Mouse (Mus musculus) hindbrain, embryonic 16.5 days (tissue): ENCODE results near the gene Ugt8a. TPM values are rescaled to one million over a fixed set of nuclear protein-coding genes. Genes with fewer than 3 reads are reported as not detected.

ENCODE experiments used
- ATAC-seq: fragments of 200-750 bp; cut with Nextera tagmentation; 2 replicates; pipeline ENCODE4 v1.8.0; 2017; ENCODE audit warnings: moderate TSS enrichment, moderate library complexity
- H3K27ac ChIP-seq: fragments of 300-500 bp; sonication (generic); 2 replicates; pipeline ENCODE4 v1.5.1; 2014; ENCODE audit warnings: low read depth, mild to moderate bottlenecking, control low read depth, low read length, moderate library complexity
- H3K27me3 ChIP-seq: fragments of 300-500 bp; sonication (generic); replicated peaks from 2 replicates; pipeline ENCODE4 v1.6.1; 2014; ENCODE audit warnings: low read length; ENCODE audit not compliant: control insufficient read depth, insufficient read depth
- H3K36me3 ChIP-seq: fragments of 300-500 bp; sonication (generic); 2 replicates; pipeline ENCODE4 v1.6.1; 2014; ENCODE audit warnings: mild to moderate bottlenecking, low read length, moderate library complexity, mixed read lengths; ENCODE audit not compliant: control insufficient read depth, insufficient read depth
- H3K4me1 ChIP-seq: fragments of 300-500 bp; sonication (generic); 2 replicates; pipeline ENCODE4 v1.6.1; 2014; ENCODE audit warnings: low read depth, low read length; ENCODE audit not compliant: control insufficient read depth, insufficient read depth
- H3K4me2 ChIP-seq: fragments of 300-500 bp; sonication (generic); 2 replicates; pipeline ENCODE4 v1.6.1; 2014; ENCODE audit warnings: mild to moderate bottlenecking, low read length, control low read depth, moderate library complexity
- H3K4me3 ChIP-seq: fragments of 300-500 bp; sonication (generic); 2 replicates; pipeline ENCODE4 v1.5.1; 2014; ENCODE audit warnings: mild to moderate bottlenecking, low read length, control low read depth, moderate library complexity
- H3K9ac ChIP-seq: fragments of 300-500 bp; sonication (generic); 2 replicates; pipeline ENCODE4 v1.6.1; 2014; ENCODE audit warnings: low read depth, mild to moderate bottlenecking, control low read depth, low read length, moderate library complexity
- H3K9me3 ChIP-seq: fragments of 300-500 bp; sonication (generic); 2 replicates; pipeline ENCODE4 v1.6.1; 2014; ENCODE audit warnings: mild to moderate bottlenecking, low read length, moderate library complexity; ENCODE audit not compliant: control insufficient read depth
- WGBS: fragments of 180-500 bp; shearing (Covaris S2); extraction: QIAGEN DNeasy Blood & Tissue Kit; methylation state at CpG from one replicate; pipeline ENCODE4 v1.1.7; 2014; 5-methylcytosine and 5-hydroxymethylcytosine counted together
- polyA plus RNA-seq: library from polyadenylated mRNA; unstranded; fragments of >200 nt; fragmentation: Nextera tagmentation; extraction: Ambion mirVana; gene quantifications from 2 replicates; pipeline ENCODE4 v1.2.1, GENCODE M21; 2015

Gene Ugt8a
- polyA plus RNA-seq, 1 experiment from 2014 or later, result 3.3 TPM

DNA sequence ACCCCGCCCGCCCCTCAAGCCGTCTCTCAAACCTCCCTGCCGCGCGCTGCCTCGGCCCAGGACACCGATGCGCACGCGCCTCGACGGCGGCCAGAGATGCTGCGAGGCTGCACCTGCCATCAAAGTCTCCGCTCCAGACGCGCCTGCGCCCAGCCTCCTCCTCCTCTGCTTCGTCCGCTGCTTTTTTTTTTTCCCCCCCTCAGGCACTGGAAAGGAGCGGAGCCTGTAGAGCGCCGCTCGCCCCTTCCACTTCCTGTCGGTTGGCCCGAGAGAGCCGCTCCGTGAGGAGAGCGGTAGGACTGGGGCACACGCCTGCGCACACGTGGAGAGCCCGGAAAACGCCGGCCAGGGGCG lies 314 bp upstream of the Ugt8a start:
- no peak overlapping the region; the same call in 1 of the 2 replicates for H3K27ac ChIP-seq
- no peaks in the 10 kb centered on the region for H3K9me3 ChIP-seq
- H3K36me3 ChIP-seq, result no peaks in the 10 kb centered on the region
- ATAC-seq, result peak; percentile 89
- WGBS, result 2% methylated on average over 18 of the region's 37 CpGs
- peaks cover 5% of the 10 kb centered on the region for H3K4me1 ChIP-seq
- H3K4me3 ChIP-seq, result peak overlapping the region; percentile 82
- H3K4me2 ChIP-seq, result peak overlapping the region; percentile 96
- H3K27me3 ChIP-seq, result 0 out of 2 replicates have a peak, but pooled peaks cover 2% of the 10 kb centered on the region
- H3K9ac ChIP-seq, result peak overlapping the region; percentile 73

DNA sequence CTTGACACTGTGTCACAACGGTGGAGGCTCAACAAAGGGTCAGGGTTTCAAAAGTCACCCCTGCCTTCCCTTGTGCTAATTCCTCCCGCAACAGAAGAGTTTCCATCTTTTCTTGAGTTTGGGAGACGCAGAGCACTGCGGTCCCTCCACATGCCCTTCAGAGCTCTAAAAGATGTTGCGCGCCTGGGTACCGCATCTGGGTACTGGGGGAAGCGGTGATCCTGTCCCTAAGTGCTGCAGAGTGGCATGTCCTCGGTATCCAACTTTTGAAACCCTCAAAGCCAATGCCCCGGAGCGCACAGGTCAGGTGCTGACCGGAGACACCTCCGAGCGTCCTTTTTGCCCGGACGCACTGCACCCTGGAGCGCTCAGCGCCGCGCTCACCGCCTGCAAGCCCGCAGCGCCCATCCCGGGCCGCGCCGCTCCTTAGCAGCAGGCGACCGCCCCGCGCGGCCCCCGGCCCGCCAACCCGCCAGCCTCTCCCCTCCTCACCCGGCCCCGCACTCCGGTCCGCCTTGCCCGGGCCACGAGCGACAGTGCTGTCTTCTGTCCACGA lies 805 bp downstream of the Ugt8a start:
- Histone ChIP-seq H3K9me3 (no peaks in the 10 kb centered on the region), H3K4me2 (peak overlapping the region; percentile 96), H3K4me3 (peak overlapping the region; percentile 82), H3K27me3 (0 out of 2 replicates have a peak, but pooled peaks cover 2% of the 10 kb centered on the region), H3K9ac (peak overlapping the region; percentile 73), H3K27ac (no peak overlapping the region), H3K36me3 (no peaks in the 10 kb centered on the region), H3K4me1 (peaks cover 5% of the 10 kb centered on the region)
- ATAC-seq, result peak; percentile 68
- WGBS, result 1% methylated on average over 41 of the region's 43 CpGs

DNA sequence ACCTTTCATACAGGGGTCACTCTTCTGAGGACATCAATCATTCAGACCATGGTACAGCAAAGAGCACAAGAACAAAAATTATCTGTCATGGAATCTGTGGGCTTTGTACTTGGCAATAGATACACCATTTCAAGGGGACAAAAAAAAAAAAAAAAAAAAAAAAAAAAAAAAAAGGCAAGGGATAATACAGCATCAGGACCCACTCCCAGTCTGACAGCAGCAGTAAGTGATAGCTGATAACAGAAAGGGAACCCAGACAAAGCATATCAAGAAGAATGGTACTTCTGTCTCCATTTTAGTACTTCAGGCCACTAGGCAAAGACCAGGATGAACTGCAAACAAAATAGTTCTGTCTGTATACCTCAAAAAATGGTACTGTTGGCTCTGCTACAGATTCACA lies 2.6 kb downstream of the Ugt8a start:
- no peak for ATAC-seq

DNA sequence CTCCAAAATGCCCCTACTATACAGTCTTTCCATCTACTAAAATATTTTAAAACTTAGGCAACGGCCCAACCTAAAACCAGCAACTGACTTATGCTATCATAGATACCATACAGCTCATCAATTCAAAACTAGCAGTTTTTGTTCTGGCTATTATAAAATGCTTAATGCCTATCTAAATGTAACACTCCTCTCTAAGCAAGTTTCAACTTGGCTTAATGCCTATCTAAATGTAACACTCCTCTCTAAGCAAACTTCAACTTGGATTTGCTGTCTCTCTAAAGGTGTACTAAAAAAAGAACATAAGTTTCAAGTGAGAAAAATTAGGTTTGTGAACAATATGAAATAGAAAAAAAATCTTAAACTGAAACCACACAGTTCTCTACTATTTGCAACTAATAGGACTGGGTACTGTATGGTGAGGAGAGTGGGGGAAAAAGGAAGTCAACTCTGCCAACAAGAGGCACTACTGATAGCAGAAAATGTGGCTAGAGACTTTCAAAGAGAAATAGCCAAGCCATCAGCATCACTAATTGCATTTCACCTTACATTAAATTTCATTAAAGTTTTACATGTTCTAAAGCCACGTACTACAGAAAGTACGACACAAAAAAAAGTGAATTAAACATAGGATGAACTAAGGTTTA lies 5.7 kb downstream of the Ugt8a start:
- Histone ChIP-seq H3K4me2 (no peak overlapping the region), H3K4me3 (no peak overlapping the region)
- no peak for ATAC-seq

More for the DNA sequence above, 2.6 kb downstream of the Ugt8a start:
- H3K4me2 ChIP-seq, result no peak overlapping the region
- no peak overlapping the region for H3K9ac ChIP-seq
- H3K4me3 ChIP-seq, result no peak overlapping the region
- H3K36me3 ChIP-seq, result no peaks in the 10 kb centered on the region
- no peaks in the 10 kb centered on the region for H3K9me3 ChIP-seq
- H3K27me3 ChIP-seq, result 0 out of 2 replicates have a peak, but pooled peaks cover 2% of the 10 kb centered on the region
- H3K27ac ChIP-seq, result no peak overlapping the region
- H3K4me1 ChIP-seq, result peaks cover 5% of the 10 kb centered on the region

DNA sequence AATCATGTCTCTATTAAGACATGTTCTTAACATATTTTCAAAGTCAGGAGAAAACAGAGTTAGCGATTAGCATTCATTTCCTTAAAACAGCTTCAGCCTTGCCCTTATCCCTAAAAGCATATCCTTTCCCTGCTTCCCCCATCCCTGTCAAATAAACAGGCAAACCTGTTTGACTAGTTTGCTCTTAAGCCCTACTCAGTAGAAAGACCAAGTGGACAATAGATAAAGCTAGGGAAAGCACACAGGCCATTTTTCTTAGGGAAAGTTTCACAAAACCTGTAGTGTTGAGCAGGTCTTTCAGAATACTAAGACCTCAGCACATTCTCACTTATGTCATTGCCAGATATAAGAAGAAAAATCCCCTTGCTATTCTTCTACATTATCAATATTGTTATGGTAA lies 7.4 kb downstream of the Ugt8a start:
- Histone ChIP-seq H3K9ac (no peak overlapping the region), H3K27ac (no peak overlapping the region), H3K36me3 (no peaks in the 10 kb centered on the region), H3K4me1 (no peaks in the 10 kb centered on the region), H3K9me3 (no peaks in the 10 kb centered on the region), H3K27me3 (no peaks in the 10 kb centered on the region), H3K4me3 (no peak overlapping the region), H3K4me2 (no peak overlapping the region)
- ATAC-seq, result no peak
- 54% methylated on average over 1 of the region's 1 CpGs for WGBS

More for the DNA sequence above, 5.7 kb downstream of the Ugt8a start:
- WGBS, result 89% methylated on average over 3 of the region's 3 CpGs
- no peaks in the 10 kb centered on the region for H3K36me3 ChIP-seq
- no peaks in the 10 kb centered on the region for H3K27me3 ChIP-seq
- peaks cover 5% of the 10 kb centered on the region for H3K4me1 ChIP-seq
- no peak overlapping the region for H3K27ac ChIP-seq
- no peaks in the 10 kb centered on the region for H3K9me3 ChIP-seq
- H3K9ac ChIP-seq, result no peak overlapping the region

DNA sequence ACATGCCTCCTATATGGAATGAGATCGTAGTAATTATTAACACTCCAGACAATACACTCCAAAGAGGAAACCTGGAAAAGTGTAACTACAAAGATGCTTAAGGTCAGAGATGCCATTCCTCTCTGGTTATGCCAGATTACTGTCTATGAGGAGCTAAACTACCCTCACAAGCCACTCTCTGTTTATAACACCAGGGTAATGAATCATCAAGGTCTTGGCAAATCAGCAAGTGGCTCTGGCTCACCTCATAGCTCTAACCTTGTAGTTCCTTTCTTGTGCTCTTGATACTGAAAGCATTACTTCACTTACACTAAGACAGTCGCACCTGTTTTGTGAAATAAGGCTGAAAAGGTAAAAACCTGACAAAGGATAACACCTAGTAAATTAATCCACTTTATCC lies 17.5 kb downstream of the Ugt8a start:
- Histone ChIP-seq H3K27ac (no peak overlapping the region), H3K36me3 (no peaks in the 10 kb centered on the region), H3K9ac (no peak overlapping the region), H3K4me1 (no peaks in the 10 kb centered on the region), H3K4me3 (no peak overlapping the region), H3K27me3 (no peaks in the 10 kb centered on the region), H3K4me2 (no peak overlapping the region), H3K9me3 (no peaks in the 10 kb centered on the region)
- no peak for ATAC-seq
- WGBS, result 90% methylated on average over 2 of the region's 2 CpGs

DNA sequence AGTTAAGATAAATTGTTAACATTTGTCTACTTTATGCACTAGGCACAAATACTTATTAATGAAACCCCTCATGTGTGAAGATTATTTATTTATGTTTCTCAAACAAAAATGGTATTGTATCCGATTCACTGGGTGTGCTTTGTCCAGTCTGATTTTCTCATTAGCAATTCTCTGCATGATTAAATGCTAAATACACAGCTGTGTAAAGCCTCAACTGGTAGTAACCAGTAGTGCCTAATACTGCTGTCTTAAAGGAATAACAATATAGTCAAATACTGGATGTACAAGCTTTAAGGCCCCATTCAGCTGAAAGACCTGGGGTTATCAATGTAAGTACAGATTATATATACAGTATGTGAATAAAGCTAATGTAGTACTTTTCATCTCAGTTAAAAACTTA lies 39.4 kb downstream of the Ugt8a start:
- WGBS, result 67% methylated on average over 1 of the region's 1 CpGs
- no peak for ATAC-seq
- no peaks in the 10 kb centered on the region for H3K9me3 ChIP-seq

DNA sequence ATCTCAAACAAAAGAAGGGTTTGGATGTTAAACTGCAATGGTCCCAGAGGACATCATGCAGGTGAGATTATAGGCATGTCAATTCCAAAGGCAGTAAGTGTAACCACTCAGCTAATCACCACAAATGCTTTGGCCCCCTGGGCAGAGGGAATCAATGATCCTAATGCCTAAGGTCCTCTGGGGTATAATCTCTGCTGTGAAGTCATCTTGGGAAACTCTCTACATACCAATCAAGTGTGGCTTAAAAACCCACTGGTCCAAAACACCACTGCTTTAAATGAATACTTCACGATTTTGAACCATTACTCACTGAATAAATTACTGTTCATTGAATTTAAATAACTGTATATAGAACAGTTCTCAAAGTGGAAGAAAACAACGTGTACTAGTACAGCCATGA lies 51.3 kb downstream of the Ugt8a start:
- 54% methylated on average over 2 of the region's 2 CpGs for WGBS
- no peaks in the 10 kb centered on the region for H3K27me3 ChIP-seq
- H3K4me2 ChIP-seq, result no peak overlapping the region
- no peak overlapping the region for H3K27ac ChIP-seq
- no peak for ATAC-seq
- H3K9ac ChIP-seq, result no peak overlapping the region
- no peaks in the 10 kb centered on the region for H3K9me3 ChIP-seq
- no peaks in the 10 kb centered on the region for H3K36me3 ChIP-seq
- no peak overlapping the region for H3K4me3 ChIP-seq
- H3K4me1 ChIP-seq, result no peaks in the 10 kb centered on the region

More for the DNA sequence above, 39.4 kb downstream of the Ugt8a start:
- Histone ChIP-seq H3K27ac (no peak overlapping the region), H3K27me3 (no peaks in the 10 kb centered on the region), H3K4me2 (no peak overlapping the region), H3K9ac (no peak overlapping the region), H3K4me1 (no peaks in the 10 kb centered on the region), H3K36me3 (no peaks in the 10 kb centered on the region), H3K4me3 (no peak overlapping the region)

DNA sequence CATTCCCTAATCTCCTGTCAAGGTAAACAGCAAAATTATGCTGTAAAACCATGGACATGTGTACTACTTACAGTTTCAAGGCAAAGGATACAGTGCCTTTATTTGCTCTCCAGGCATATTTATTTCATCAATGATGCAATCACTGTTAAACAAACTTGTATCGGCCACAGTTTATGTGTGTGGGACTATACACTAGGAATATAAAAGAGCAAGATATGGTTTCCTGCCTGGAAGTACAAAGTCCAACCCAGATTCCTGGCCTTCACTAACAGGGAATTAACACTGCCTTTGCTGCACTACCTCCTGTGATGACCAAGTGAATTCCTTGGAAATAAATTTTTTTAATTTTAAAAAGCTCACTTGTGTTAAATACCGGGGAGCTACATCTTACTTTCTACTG lies 53.5 kb downstream of the Ugt8a start:
- no peaks in the 10 kb centered on the region for H3K27me3 ChIP-seq
- H3K4me1 ChIP-seq, result no peaks in the 10 kb centered on the region
- no peak overlapping the region for H3K4me3 ChIP-seq
- no peak overlapping the region for H3K27ac ChIP-seq
- no peak overlapping the region for H3K4me2 ChIP-seq
- no peaks in the 10 kb centered on the region for H3K36me3 ChIP-seq
- H3K9me3 ChIP-seq, result no peaks in the 10 kb centered on the region
- no peak for ATAC-seq
- H3K9ac ChIP-seq, result no peak overlapping the region
- 85% methylated on average over 2 of the region's 2 CpGs for WGBS
